Mouse (Mus musculus) lung, embryonic 15.5 days (tissue): ENCODE results near the gene Clec1b. TPM values are rescaled to one million over a fixed set of nuclear protein-coding genes. Genes with fewer than 3 reads are reported as not detected.

ENCODE experiments used
- ATAC-seq: fragments of 200-750 bp; cut with Nextera tagmentation; 2 replicates; pipeline ENCODE4 v1.8.0; 2017; ENCODE audit warnings: moderate number of reproducible peaks, borderline replicate concordance; ENCODE audit not compliant: low FRiP score, low TSS enrichment; ENCODE audit errors: extremely low read depth
- H3K27ac ChIP-seq: fragments of 300-500 bp; sonication (generic); 2 replicates; pipeline ENCODE4 v1.5.1; 2015; ENCODE audit warnings: moderate library complexity, mild to moderate bottlenecking, inconsistent platforms
- H3K27me3 ChIP-seq: fragments of 300-500 bp; sonication (generic); 2 replicates; pipeline ENCODE4 v1.6.1; 2015; ENCODE audit warnings: inconsistent platforms
- H3K36me3 ChIP-seq: fragments of 300-500 bp; sonication (generic); 2 replicates; pipeline ENCODE4 v1.6.1; 2015; ENCODE audit warnings: inconsistent platforms
- H3K4me1 ChIP-seq: fragments of 300-500 bp; sonication (generic); 2 replicates; pipeline ENCODE4 v1.6.1; 2015; ENCODE audit warnings: inconsistent platforms
- H3K4me2 ChIP-seq: fragments of 300-500 bp; sonication (generic); 2 replicates; pipeline ENCODE4 v1.6.1; 2015; ENCODE audit warnings: inconsistent platforms, mild to moderate bottlenecking, moderate library complexity
- H3K4me3 ChIP-seq: fragments of 300-500 bp; sonication (generic); 2 replicates; pipeline ENCODE4 v1.5.1; 2015; ENCODE audit warnings: mild to moderate bottlenecking, inconsistent platforms
- H3K9ac ChIP-seq: fragments of 300-500 bp; sonication (generic); 2 replicates; pipeline ENCODE4 v1.6.1; 2015; ENCODE audit warnings: inconsistent platforms
- H3K9me3 ChIP-seq: fragments of 300-500 bp; sonication (generic); 2 replicates; pipeline ENCODE4 v1.6.1; 2016; ENCODE audit warnings: inconsistent platforms
- WGBS: fragments of 180-500 bp; shearing (Covaris S2); methylation state at CpG from one replicate; pipeline ENCODE4 v1.1.7; 2015; 5-methylcytosine and 5-hydroxymethylcytosine counted together
- polyA plus RNA-seq: library from polyadenylated mRNA; unstranded; fragments of >200 nt; fragmentation: Nextera tagmentation; extraction: Ambion mirVana; gene quantifications from 2 replicates; pipeline ENCODE4 v1.2.1, GENCODE M21; 2015

Gene Clec1b
- polyA plus RNA-seq = 2.6 and 4.6 TPM in 2 replicates

DNA sequence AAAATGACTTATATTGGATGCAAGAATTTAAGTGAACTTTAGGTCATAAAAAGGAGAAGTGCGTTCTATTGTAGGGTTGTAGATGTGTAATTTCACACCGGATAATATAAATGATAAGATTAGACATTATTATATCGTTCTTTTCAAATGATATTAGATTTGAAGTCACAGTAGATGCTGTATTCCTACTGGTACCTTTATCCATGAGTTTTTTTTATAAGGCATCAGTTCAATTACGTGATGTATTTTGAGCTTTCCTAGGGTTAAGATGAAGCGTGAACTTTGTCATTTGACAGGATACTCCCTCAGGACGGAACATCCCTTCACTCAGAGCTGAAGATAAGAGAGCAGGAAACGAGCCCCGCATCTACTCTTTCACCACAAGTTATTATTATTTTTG is at the start of gene Clec1b:
Clec1b (plus strand) TSS at position 301 of the 400 bp plus-strand sequence.
- WGBS = 71% methylated on average over 8 of the region's 8 CpGs
- ATAC-seq = no peak

DNA sequence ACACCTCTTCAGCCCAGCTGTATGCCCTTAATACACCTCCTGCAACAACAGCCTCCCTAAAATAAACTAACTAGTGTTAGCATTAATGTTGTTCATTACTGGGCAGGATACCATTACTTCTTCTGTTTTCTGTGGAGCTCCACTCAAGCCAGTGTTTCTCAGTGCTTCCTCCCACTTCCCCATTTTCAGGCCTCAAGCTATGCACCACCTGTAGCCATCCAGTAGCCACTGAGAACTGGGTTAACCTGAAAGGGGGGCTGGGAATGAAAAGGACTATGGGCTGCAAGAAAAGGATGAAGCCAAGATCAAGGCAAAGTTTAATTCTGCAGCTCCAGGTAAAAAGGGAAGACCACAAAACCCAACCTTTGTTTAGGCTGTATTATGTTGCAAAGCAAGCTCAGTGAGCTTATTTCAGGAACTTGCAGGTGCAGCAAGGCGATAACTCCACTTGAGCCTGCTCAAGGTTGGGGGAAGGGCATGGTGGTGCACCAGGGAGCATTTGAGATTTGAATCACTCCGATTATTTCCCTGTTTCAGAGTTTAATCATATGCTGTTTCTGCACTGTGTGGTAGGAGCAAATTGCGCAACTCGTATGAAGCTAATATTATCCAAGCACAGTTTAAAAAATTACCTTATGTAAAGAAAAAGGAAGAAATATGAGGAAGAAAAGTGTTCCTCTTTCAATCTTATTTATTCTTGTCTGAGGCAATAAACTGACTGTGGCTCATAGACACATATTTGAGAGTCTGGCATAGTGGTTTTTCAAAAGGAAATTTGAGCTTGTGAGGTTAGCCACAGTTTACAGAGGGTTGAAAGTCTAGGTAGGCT is 47.4 kb upstream of the Clec1b start:
- H3K9ac ChIP-seq = no peak overlapping the region
- H3K4me3 ChIP-seq = no peak overlapping the region
- H3K27me3 ChIP-seq = no peaks in the 10 kb centered on the region
- H3K27ac ChIP-seq = peak overlapping the region; percentile 57
- H3K4me2 ChIP-seq = no peak overlapping the region
- 52% methylated on average over 4 of the region's 4 CpGs for WGBS
- no peaks in the 10 kb centered on the region for H3K36me3 ChIP-seq
- no peaks in the 10 kb centered on the region for H3K4me1 ChIP-seq
- ATAC-seq = peak; percentile 64; the same call in 1 of the 2 replicates
- no peaks in the 10 kb centered on the region for H3K9me3 ChIP-seq

More for the DNA sequence above, at the start of gene Clec1b:
- Histone ChIP-seq H3K9ac (no peak within 1 kb of the TSS), H3K27ac (no peak within 1 kb of the TSS), H3K9me3 (no peaks in the 10 kb centered on the region), H3K4me1 (peaks cover 4% of the 10 kb centered on the region; the same call in 1 of the 2 replicates), H3K4me3 (no peak within 1 kb of the TSS), H3K36me3 (no peaks in the 10 kb centered on the region), H3K4me2 (no peak within 1 kb of the TSS), H3K27me3 (no peaks in the 10 kb centered on the region)

DNA sequence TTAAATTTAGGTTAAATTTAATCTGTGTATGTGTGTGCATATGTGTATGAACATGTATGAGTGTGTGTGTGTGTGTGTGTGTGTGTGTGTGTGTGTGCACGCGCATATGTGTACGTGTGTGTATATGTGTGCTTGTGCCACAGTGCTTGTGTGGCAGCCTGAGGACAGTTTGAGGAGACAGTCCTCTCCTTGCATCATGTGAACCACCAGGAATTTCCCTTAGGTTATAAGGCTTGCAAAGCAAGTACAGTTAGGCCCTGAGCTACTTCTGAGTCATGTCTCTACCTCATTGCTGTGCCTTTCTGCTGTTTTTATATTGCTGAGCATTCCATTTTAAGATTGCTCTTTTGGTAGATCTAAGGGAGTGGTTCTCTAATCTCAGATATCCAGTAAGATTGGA is 46.0 kb upstream of the Clec1b start:
- WGBS = 93% methylated on average over 3 of the region's 3 CpGs
- Histone ChIP-seq H3K4me1 (no peaks in the 10 kb centered on the region), H3K27ac (no peak overlapping the region), H3K9me3 (no peaks in the 10 kb centered on the region), H3K4me3 (no peak overlapping the region), H3K4me2 (no peak overlapping the region), H3K9ac (no peak overlapping the region), H3K27me3 (no peaks in the 10 kb centered on the region), H3K36me3 (no peaks in the 10 kb centered on the region)
- no peak for ATAC-seq

DNA sequence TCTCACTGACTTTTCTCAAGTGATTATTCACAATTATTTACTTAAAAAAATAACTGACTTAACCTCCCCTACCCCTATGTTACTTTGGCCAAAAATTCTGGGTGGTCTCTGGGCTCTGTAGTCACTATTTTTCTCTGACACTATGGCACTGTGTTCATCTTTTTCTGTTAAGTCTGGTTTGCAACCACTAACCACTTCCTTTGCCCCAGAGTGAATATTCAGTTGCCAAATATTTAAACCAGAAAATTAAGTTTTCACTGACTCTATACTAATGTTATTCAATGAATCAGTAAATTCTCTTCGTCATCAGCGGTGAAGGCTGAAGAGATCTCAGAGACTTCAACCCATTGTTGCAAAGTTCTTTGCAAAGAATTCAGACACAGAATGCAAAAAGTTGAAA is 41.3 kb upstream of the Clec1b start:
- Histone ChIP-seq H3K36me3 (no peaks in the 10 kb centered on the region), H3K9me3 (no peaks in the 10 kb centered on the region), H3K4me3 (no peak overlapping the region), H3K9ac (no peak overlapping the region), H3K27ac (no peak overlapping the region), H3K4me2 (no peak overlapping the region), H3K27me3 (no peaks in the 10 kb centered on the region), H3K4me1 (no peaks in the 10 kb centered on the region)
- ATAC-seq = no peak
- WGBS = 92% methylated on average over 2 of the region's 2 CpGs

DNA sequence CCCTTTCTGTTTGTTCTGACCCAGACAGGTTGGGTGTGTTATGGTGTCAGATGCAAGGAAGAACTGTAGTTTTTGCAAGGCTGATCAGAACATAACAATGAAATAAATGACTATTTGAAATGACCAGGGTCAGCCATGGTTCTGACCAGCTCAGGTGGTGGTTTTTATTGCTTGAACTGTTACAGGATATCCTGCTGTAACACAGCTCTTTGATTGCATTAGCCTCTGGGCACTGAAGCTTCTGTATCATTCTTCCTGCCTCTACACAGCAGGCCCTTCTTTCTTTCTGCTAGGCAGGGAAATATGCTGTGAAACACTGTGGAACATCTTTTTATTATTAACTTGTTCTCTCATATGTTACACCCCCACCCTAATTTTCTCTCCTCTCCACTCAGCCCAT is 40.7 kb upstream of the Clec1b start:
- ATAC-seq = no peak
- H3K27me3 ChIP-seq = no peaks in the 10 kb centered on the region
- H3K27ac ChIP-seq = no peak overlapping the region
- H3K4me1 ChIP-seq = no peaks in the 10 kb centered on the region
- H3K4me2 ChIP-seq = no peak overlapping the region
- no peaks in the 10 kb centered on the region for H3K36me3 ChIP-seq
- no peaks in the 10 kb centered on the region for H3K9me3 ChIP-seq
- H3K4me3 ChIP-seq = no peak overlapping the region
- no peak overlapping the region for H3K9ac ChIP-seq

DNA sequence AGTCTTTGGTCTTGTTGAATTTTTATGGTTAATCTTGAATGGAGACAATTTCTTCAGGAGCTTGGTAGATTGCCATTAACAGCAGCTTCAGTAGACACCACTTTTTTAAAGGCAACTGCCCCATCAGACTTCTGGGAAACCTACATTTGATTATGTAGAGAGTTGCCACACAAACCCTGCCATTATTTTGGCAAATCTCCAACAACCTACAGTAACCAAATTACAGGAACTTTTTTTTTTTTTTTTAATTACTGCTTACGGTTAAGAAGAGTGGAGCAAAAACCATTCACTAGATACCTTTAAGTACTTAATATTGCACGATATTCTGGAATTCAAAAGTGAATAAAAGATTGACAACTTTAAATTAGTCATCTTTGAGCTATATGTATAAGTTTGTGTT is 37.6 kb upstream of the Clec1b start:
- Histone ChIP-seq H3K4me2 (no peak overlapping the region), H3K4me3 (no peak overlapping the region), H3K9me3 (no peaks in the 10 kb centered on the region), H3K9ac (no peak overlapping the region), H3K36me3 (no peaks in the 10 kb centered on the region), H3K4me1 (no peaks in the 10 kb centered on the region), H3K27ac (no peak overlapping the region), H3K27me3 (no peaks in the 10 kb centered on the region)
- ATAC-seq = no peak
- WGBS = 78% methylated on average over 2 of the region's 2 CpGs

DNA sequence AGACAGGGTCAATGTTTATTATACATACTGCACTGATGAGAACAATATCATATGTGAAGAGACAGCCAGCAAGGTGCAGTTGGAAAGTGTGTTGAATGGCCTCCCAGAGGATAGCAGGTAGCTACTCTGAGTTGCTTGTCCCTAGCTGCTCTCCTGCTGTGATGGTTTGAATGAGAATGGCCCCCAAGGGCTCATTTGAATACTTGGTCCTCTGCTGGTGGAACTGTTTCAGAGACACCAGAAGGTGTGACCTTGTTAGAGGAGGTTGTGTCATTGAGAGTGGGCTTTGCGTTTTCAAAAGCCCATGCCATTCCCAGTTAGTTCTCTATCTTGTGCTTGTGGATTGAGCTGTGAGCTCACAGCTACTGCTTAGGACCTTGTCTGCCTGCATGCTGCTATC is 33.2 kb upstream of the Clec1b start:
- H3K36me3 ChIP-seq = no peaks in the 10 kb centered on the region
- H3K4me1 ChIP-seq = no peaks in the 10 kb centered on the region
- WGBS = 31% methylated on average over 1 of the region's 1 CpGs
- H3K9me3 ChIP-seq = no peaks in the 10 kb centered on the region
- no peak for ATAC-seq
- H3K4me2 ChIP-seq = no peak overlapping the region
- no peaks in the 10 kb centered on the region for H3K27me3 ChIP-seq
- no peak overlapping the region for H3K9ac ChIP-seq
- H3K4me3 ChIP-seq = no peak overlapping the region
- H3K27ac ChIP-seq = no peak overlapping the region

DNA sequence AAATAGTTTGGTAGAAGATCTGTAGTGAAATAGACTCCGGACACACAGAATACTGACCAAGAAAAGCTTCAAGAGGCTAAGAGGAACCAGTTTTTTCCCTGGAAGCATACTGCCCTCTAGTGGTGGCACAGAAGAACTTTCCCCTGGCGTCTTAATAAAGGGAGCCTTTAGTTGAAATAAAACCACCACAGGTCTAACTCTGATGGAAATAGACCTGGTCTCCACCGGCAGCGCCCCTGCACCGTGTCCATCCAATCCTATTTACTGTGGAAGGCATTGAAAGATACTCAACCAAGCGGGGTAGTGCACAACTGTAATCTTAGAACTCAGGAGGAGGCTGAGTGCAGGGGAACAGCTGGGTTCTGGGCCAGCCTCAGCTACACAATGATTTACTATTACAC is 31.1 kb upstream of the Clec1b start:
- H3K4me3 ChIP-seq = no peak overlapping the region
- WGBS = 11% methylated on average over 6 of the region's 6 CpGs
- ATAC-seq = no peak

DNA sequence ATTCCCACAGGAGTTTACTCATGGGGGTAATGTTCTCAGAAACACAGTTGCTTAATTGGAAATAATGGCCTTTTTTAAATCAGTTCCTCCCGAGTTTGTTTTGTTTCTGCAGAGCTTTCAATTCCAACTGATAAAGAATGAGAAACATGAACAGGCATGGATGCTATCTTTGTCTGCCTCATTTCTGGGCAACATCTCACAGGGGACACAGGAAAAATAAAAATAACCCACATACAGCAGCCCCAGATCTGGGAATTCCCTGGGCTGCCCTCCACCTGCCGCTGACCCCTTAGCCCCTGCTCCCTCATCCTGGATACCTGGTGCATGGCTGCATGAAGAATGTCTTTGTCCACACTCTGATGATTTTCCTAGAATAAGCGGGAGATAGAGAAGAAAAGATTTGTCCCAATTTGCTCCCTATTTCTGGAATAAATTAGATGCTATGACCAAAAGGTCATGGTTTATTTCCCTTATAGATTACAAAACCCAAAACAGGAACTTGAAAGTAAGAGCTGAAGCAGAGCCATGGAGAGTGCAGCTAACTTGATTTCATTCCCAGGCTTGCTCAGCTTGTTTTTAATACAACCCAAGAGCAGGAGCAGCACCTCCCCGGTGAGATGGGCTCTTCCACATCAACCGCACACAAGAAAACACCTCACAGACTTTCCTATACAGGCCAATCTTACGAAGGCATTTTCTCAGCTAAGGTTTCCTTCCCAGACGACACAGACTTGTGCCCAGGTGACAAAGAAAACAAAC is 27.5 kb upstream of the Clec1b start:
- no peak for ATAC-seq
- Histone ChIP-seq H3K4me1 (no peaks in the 10 kb centered on the region), H3K9me3 (no peaks in the 10 kb centered on the region), H3K4me3 (no peak overlapping the region), H3K27ac (no peak overlapping the region), H3K36me3 (no peaks in the 10 kb centered on the region), H3K9ac (no peak overlapping the region), H3K4me2 (no peak overlapping the region), H3K27me3 (no peaks in the 10 kb centered on the region)
- 56% methylated on average over 7 of the region's 7 CpGs for WGBS

More for the DNA sequence above, 31.1 kb upstream of the Clec1b start:
- Histone ChIP-seq H3K9ac (no peak overlapping the region), H3K4me2 (no peak overlapping the region), H3K9me3 (no peaks in the 10 kb centered on the region), H3K27me3 (no peaks in the 10 kb centered on the region), H3K27ac (no peak overlapping the region), H3K36me3 (no peaks in the 10 kb centered on the region), H3K4me1 (no peaks in the 10 kb centered on the region)

DNA sequence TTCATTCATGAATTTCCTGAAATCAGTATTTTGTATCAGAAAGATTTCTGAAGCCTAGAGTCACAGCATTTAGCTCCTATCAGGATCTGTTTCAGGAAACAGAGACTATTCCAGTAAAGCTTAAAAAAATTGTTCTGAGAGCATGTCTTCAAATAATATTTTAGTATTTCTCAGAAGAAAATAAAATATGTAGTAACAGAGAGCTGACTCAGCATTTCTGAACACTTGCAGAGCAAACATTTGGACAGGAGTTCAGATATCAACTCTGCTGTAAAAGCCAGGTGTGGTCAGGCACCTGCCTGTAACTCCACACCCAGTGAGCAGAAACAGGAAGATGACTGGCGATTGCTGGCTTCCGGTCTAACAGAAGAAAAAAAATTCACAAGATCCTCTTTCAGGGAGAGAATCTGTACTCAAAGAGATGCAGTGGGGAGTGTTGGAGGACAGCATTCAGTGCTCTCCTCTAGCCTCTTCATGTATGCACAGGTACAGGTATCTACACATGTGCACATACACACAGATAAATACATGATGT is 22.1 kb upstream of the Clec1b start:
- no peaks in the 10 kb centered on the region for H3K9me3 ChIP-seq
- H3K36me3 ChIP-seq = no peaks in the 10 kb centered on the region
- no peak overlapping the region for H3K4me3 ChIP-seq
- H3K27ac ChIP-seq = no peak overlapping the region
- 61% methylated on average over 2 of the region's 2 CpGs for WGBS
- H3K4me2 ChIP-seq = no peak overlapping the region
- H3K9ac ChIP-seq = no peak overlapping the region
- H3K27me3 ChIP-seq = no peaks in the 10 kb centered on the region
- no peak for ATAC-seq
- H3K4me1 ChIP-seq = no peaks in the 10 kb centered on the region

DNA sequence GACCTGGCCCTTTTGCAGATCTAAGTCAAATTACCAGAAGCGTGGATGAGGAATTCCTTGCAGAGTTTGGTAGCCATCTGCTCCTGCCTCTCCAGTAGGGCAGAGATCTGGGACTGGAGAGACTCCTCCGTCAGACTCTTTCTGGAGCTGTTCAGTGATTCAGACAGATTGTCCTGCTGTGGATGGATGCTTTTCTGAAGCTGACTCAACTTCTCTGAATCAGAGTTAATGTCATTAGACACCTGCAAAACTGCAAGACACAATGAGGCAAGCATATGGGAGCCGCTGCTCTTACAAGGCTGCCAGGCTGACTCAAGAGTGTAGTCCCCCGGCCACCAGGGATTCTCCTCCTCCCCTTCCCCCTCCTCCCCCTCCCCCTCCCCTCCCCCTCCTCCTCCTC is 16.6 kb upstream of the Clec1b start:
- Histone ChIP-seq H3K4me1 (no peaks in the 10 kb centered on the region), H3K36me3 (no peaks in the 10 kb centered on the region)
- WGBS = 61% methylated on average over 4 of the region's 4 CpGs

DNA sequence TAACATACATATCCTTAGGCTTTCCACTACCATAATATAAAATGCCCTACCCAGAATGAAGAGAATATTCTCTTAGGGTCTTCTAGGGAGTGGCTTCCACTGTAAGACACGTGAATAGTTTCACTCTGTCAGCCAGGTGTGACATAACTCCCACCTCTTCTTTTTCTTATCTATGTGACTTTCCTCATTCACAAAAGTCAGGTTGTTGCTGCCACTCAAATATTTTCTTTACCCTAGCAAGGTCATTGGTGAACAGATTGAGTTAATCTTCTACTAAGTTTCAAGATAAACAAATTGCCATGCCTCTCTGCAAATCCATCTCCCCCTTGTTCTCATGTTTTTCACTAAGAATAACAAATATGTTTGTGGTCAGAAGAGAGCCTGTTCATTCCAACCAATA is 15.4 kb upstream of the Clec1b start:
- Histone ChIP-seq H3K27me3 (no peaks in the 10 kb centered on the region), H3K36me3 (no peaks in the 10 kb centered on the region), H3K4me3 (no peak overlapping the region), H3K9ac (no peak overlapping the region), H3K4me1 (no peaks in the 10 kb centered on the region), H3K4me2 (no peak overlapping the region), H3K9me3 (no peaks in the 10 kb centered on the region), H3K27ac (no peak overlapping the region)
- no peak for ATAC-seq
- WGBS = 42% methylated on average over 1 of the region's 1 CpGs

More for the DNA sequence above, 16.6 kb upstream of the Clec1b start:
- no peak overlapping the region for H3K4me3 ChIP-seq
- ATAC-seq = no peak
- no peaks in the 10 kb centered on the region for H3K27me3 ChIP-seq
- no peak overlapping the region for H3K4me2 ChIP-seq
- H3K27ac ChIP-seq = no peak overlapping the region
- no peak overlapping the region for H3K9ac ChIP-seq
- H3K9me3 ChIP-seq = no peaks in the 10 kb centered on the region
